Mouse (Mus musculus): Measurements from ENCODE around the gene Ifitm2. TPM values are rescaled to one million over a fixed set of nuclear protein-coding genes. Genes with fewer than 3 reads are reported as not detected.

Gene Ifitm2
- polyA plus RNA-seq, 1 experiment from 2014 or later = 458 TPM

DNA sequence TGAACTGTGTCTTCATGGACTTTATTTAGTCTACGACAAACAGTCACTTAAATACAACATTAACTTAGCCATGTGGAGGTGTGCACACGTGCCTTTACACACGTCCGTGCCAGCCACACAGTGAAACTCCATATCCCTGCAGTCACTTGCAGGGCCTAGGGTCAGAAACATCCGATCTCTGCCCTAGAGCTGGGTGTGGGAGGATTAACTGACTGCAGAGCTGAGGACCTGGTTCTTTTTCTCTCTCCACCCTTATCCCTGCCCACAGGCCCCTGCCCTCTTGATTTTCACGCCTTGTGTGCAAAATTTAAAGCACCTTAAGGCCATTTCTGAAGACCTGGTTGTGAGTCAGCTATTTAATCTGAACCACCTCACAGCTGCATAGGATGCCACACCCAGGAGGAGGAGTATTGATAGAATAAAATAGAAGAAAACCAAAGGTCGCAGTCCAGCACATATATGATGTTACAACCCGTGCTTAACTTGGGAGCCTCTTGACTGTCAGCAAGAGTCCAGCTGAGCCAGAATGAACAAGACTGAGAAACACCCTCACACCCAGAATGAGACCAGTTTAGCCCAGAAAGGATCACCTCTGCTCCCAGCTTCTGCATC is 35.3 kb downstream of the Ifitm2 start, which contains the start of gene Nlrp6:
TSS of gene Nlrp6 (plus strand) at position 485 of the 612 bp plus-strand sequence.
- H3K4me2 ChIP-seq (ENCODE audit: low read depth, low read length) = no peak within 1 kb of the TSS
- H3K36me3 ChIP-seq (ENCODE audit: control insufficient read depth, insufficient read depth) = no peaks in the 10 kb centered on the region
- no peak for ATAC-seq (ENCODE audit: low read depth)
- H3K4me1 ChIP-seq (ENCODE audit: control insufficient read depth, low read depth, low read length) = peaks cover 8% of the 10 kb centered on the region
- 39% methylated on average over 8 of the region's 8 CpGs for WGBS (ENCODE audit: insufficient replicate concordance)
- peaks cover 43% of the 10 kb centered on the region for H3K27me3 ChIP-seq (ENCODE audit: control insufficient read depth, insufficient read depth, low read depth, low read length)
- H3K9ac ChIP-seq (ENCODE audit: low read depth, low read length) = no peak within 1 kb of the TSS
- no peaks in the 10 kb centered on the region for H3K9me3 ChIP-seq (replicated peaks; ENCODE audit: control insufficient read depth, low read length)
- no peak within 1 kb of the TSS for H3K4me3 ChIP-seq (ENCODE audit: low read depth, low read length)
- H3K27ac ChIP-seq (ENCODE audit: low read length) = no peak within 1 kb of the TSS

DNA sequence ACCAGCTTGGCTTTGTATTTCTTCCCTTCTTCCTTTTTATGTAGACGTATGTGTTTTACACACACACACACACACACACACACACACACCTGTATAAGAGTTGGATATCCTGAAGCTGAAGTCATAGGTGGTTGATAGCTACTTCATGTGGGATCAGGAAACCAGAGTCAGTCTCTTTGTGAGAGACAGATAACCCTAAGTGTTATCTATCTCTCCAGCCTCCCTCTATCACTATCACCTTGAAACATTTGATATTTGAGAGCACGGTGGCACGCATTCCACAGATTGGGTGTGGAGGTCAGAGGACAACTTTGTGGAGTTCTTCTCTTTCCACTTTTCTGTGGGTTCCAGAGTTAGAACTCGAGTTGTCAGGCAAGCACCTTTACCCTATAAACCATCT is 35.9 kb downstream of the Ifitm2 start:
- no peaks in the 10 kb centered on the region for H3K36me3 ChIP-seq (ENCODE audit: control insufficient read depth, insufficient read depth)
- H3K4me1 ChIP-seq (ENCODE audit: control insufficient read depth, low read depth, low read length) = peaks cover 8% of the 10 kb centered on the region
- no peak for ATAC-seq (ENCODE audit: low read depth)
- H3K9me3 ChIP-seq (replicated peaks; ENCODE audit: control insufficient read depth, low read length) = no peaks in the 10 kb centered on the region
- no peak overlapping the region for H3K4me2 ChIP-seq (ENCODE audit: low read depth, low read length)
- no peak overlapping the region for H3K4me3 ChIP-seq (ENCODE audit: low read depth, low read length)
- WGBS (ENCODE audit: insufficient replicate concordance) = 13% methylated on average over 4 of the region's 4 CpGs
- no peak overlapping the region for H3K9ac ChIP-seq (ENCODE audit: low read depth, low read length)
- no peak overlapping the region for H3K27ac ChIP-seq (ENCODE audit: low read length)
- H3K27me3 ChIP-seq (ENCODE audit: control insufficient read depth, insufficient read depth, low read depth, low read length) = peaks cover 43% of the 10 kb centered on the region

DNA sequence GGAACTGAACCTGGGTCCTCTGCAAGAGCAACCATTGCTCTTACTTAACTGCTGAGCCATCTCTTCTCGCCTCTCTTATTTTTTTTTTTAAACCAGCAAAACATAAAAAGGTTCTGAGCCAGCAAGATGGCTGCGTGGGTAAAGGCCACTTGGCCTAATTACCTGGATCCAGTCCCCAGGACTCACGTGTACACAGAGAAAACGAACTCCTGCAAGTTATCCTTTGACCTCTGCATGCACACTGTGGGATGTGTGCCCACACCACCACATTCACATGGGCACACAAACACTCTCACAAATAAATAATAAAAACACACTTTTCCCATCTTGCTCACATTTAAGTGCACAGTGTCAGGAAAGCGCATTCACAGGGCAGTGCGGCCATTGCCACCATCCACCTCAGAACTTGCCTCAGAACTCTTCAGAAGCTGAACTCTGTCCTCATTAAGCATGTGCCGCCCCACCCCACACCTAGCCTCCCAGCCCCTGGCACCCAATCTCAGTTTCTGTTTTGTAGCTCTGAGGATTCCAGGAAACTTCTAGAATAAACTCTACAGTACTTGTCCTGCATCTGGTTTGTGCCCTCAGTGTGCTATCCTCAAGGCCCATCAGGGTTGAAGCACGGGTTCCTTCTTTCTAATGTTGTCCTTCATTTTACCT is 41.6 kb downstream of the Ifitm2 start:
- no peak overlapping the region for H3K4me2 ChIP-seq (ENCODE audit: low read depth, low read length)
- H3K4me3 ChIP-seq (ENCODE audit: low read depth, low read length) = no peak overlapping the region
- no peaks in the 10 kb centered on the region for H3K27me3 ChIP-seq (ENCODE audit: control insufficient read depth, insufficient read depth, low read depth, low read length)
- peaks cover 4% of the 10 kb centered on the region for H3K4me1 ChIP-seq (ENCODE audit: control insufficient read depth, low read depth, low read length)
- H3K9me3 ChIP-seq (replicated peaks; ENCODE audit: control insufficient read depth, low read length) = no peaks in the 10 kb centered on the region
- 63% methylated on average over 8 of the region's 8 CpGs for WGBS (ENCODE audit: insufficient replicate concordance)
- peak overlapping the region; percentile 67; the same call in 1 of the 2 replicates for H3K27ac ChIP-seq (ENCODE audit: low read length)
- H3K9ac ChIP-seq (ENCODE audit: low read depth, low read length) = no peak overlapping the region
- no peak for ATAC-seq (ENCODE audit: low read depth)
- H3K36me3 ChIP-seq (ENCODE audit: control insufficient read depth, insufficient read depth) = no peaks in the 10 kb centered on the region

- Histone ChIP-seq H3K4me1 (ENCODE audit: control insufficient read depth, low read depth, low read length) (peaks cover 4% of the 10 kb centered on the region), H3K4me2 (ENCODE audit: low read depth, low read length) (no peak overlapping the region), H3K36me3 (ENCODE audit: control insufficient read depth, insufficient read depth) (no peaks in the 10 kb centered on the region), H3K27me3 (ENCODE audit: control insufficient read depth, insufficient read depth, low read depth, low read length) (no peaks in the 10 kb centered on the region), H3K4me3 (ENCODE audit: low read depth, low read length) (no peak overlapping the region), H3K9me3 (replicated peaks; ENCODE audit: control insufficient read depth, low read length) (no peaks in the 10 kb centered on the region), H3K27ac (ENCODE audit: low read length) (peak overlapping the region; percentile 67), H3K9ac (ENCODE audit: low read depth, low read length) (no peak overlapping the region)
- 55% methylated on average over 5 of the region's 5 CpGs for WGBS (ENCODE audit: insufficient replicate concordance)
- ATAC-seq (ENCODE audit: low read depth) = peak; percentile 47
Measured at GRCm38 (mm10) chr7:140912846-140913482, 42.8 kb downstream of the Ifitm2 start.

- peak overlapping the region; percentile 67 for H3K27ac ChIP-seq (ENCODE audit: low read length)
- H3K27me3 ChIP-seq (ENCODE audit: control insufficient read depth, insufficient read depth, low read depth, low read length) = no peaks in the 10 kb centered on the region
- WGBS (ENCODE audit: insufficient replicate concordance) = 37% methylated on average over 3 of the region's 3 CpGs
- no peak overlapping the region for H3K9ac ChIP-seq (ENCODE audit: low read depth, low read length)
- H3K4me1 ChIP-seq (ENCODE audit: control insufficient read depth, low read depth, low read length) = peaks cover 4% of the 10 kb centered on the region
- no peak overlapping the region for H3K4me3 ChIP-seq (ENCODE audit: low read depth, low read length)
- no peak overlapping the region for H3K4me2 ChIP-seq (ENCODE audit: low read depth, low read length)
- H3K36me3 ChIP-seq (ENCODE audit: control insufficient read depth, insufficient read depth) = no peaks in the 10 kb centered on the region
- ATAC-seq (ENCODE audit: low read depth) = no peak
- no peaks in the 10 kb centered on the region for H3K9me3 ChIP-seq (replicated peaks; ENCODE audit: control insufficient read depth, low read length)
Measured at GRCm38 (mm10) chr7:140912293-140912692, 43.5 kb downstream of the Ifitm2 start.

DNA sequence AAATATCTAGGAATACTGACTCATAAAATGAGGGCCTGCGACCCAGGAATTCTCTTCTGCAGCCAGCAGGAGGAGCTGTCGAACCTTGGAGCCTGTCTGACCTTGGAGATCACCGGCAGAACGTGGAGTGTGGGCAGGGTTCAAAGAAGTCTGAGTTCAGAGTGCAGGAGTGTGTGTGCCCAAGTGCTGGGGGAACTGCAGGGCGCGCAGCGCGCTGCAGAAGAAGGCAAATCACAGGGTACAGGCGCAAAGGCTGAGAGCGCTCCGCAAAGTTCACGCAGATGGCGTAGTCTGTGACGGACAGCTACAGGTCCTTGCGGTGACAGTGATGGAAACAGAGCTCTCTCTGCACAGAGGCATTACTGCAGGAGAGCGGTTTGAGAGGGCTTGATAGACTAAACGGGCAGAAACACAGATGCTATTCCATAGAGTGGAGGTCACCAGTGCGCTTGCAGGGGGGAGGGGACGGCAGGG is 47.1 kb downstream of the Ifitm2 start:
- peak; percentile 63 for ATAC-seq (ENCODE audit: low read depth)
- H3K4me2 ChIP-seq (ENCODE audit: low read depth, low read length) = peak overlapping the region; percentile 48
- H3K27me3 ChIP-seq (ENCODE audit: control insufficient read depth, insufficient read depth, low read depth, low read length) = no peaks in the 10 kb centered on the region
- H3K4me3 ChIP-seq (ENCODE audit: low read depth, low read length) = peak overlapping the region; percentile 34
- no peak overlapping the region for H3K9ac ChIP-seq (ENCODE audit: low read depth, low read length)
- peak overlapping the region; percentile 48 for H3K27ac ChIP-seq (ENCODE audit: low read length)
- no peaks in the 10 kb centered on the region for H3K9me3 ChIP-seq (replicated peaks; ENCODE audit: control insufficient read depth, low read length)
- no peaks in the 10 kb centered on the region for H3K36me3 ChIP-seq (ENCODE audit: control insufficient read depth, insufficient read depth)
- 3% methylated on average over 19 of the region's 19 CpGs for WGBS (ENCODE audit: insufficient replicate concordance)
- peaks cover 2% of the 10 kb centered on the region for H3K4me1 ChIP-seq (ENCODE audit: control insufficient read depth, low read depth, low read length)

- H3K9ac ChIP-seq (ENCODE audit: low read depth, low read length) = no peak overlapping the region
- WGBS (ENCODE audit: insufficient replicate concordance) = 39% methylated on average over 7 of the region's 7 CpGs
- no peaks in the 10 kb centered on the region for H3K27me3 ChIP-seq (ENCODE audit: control insufficient read depth, insufficient read depth, low read depth, low read length)
- H3K36me3 ChIP-seq (ENCODE audit: control insufficient read depth, insufficient read depth) = no peaks in the 10 kb centered on the region
- no peaks in the 10 kb centered on the region for H3K9me3 ChIP-seq (replicated peaks; ENCODE audit: control insufficient read depth, low read length)
- no peak overlapping the region for H3K4me3 ChIP-seq (ENCODE audit: low read depth, low read length)
- H3K4me2 ChIP-seq (ENCODE audit: low read depth, low read length) = peak overlapping the region; percentile 0; the same call in 1 of the 2 replicates
- H3K27ac ChIP-seq (ENCODE audit: low read length) = peak overlapping the region; percentile 48
- peak; percentile 52 for ATAC-seq (ENCODE audit: low read depth)
- 0 out of 2 replicates have a peak, but pooled peaks cover 2% of the 10 kb centered on the region for H3K4me1 ChIP-seq (ENCODE audit: control insufficient read depth, low read depth, low read length)
Measured at GRCm38 (mm10) chr7:140908181-140908580, 47.6 kb downstream of the Ifitm2 start.

DNA sequence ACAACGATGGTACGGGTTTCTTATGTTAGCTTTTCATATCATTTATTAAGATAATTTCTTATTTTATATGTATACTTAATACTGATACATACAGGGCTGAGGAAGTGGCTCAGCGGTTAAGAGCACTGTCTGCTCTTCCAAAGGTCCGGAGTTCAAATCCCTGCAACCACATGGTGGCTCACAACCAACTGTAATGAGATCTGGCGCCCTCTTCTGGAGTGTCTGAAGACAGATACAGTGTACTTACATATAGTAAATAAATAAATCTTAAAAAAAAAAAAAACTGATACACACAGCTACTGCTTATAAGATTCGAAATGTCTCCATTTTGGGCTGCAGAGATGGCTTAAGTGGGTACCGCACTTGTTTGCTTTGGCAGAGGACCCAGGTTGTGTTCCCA is 48.1 kb downstream of the Ifitm2 start:
- Histone ChIP-seq H3K27me3 (ENCODE audit: control insufficient read depth, insufficient read depth, low read depth, low read length) (no peaks in the 10 kb centered on the region), H3K4me3 (ENCODE audit: low read depth, low read length) (no peak overlapping the region), H3K36me3 (ENCODE audit: control insufficient read depth, insufficient read depth) (no peaks in the 10 kb centered on the region), H3K27ac (ENCODE audit: low read length) (peak overlapping the region; percentile 48), H3K9ac (ENCODE audit: low read depth, low read length) (no peak overlapping the region), H3K4me1 (ENCODE audit: control insufficient read depth, low read depth, low read length) (0 out of 2 replicates have a peak, but pooled peaks cover 2% of the 10 kb centered on the region), H3K9me3 (replicated peaks; ENCODE audit: control insufficient read depth, low read length) (no peaks in the 10 kb centered on the region), H3K4me2 (ENCODE audit: low read depth, low read length) (peak overlapping the region; percentile 0; the same call in 1 of the 2 replicates)
- 67% methylated on average over 7 of the region's 7 CpGs for WGBS (ENCODE audit: insufficient replicate concordance)
- no peak for ATAC-seq (ENCODE audit: low read depth)
